Mouse (Mus musculus) limb, embryonic 11.5 days (tissue): ENCODE measurements around the gene Srgap3. TPM values are rescaled to one million over a fixed set of nuclear protein-coding genes. Genes with fewer than 3 reads are reported as not detected.
A peak's percentile ranks its signal among the peaks of the same experiment; 100 is the strongest.

Experiments
- ATAC-seq: fragments of 200-750 bp; cut with Nextera tagmentation; 2 replicates; pipeline ENCODE4 v1.8.0; 2017; ENCODE audit warnings: low read depth; ENCODE audit not compliant: insufficient number of reproducible peaks, low FRiP score, low TSS enrichment
- DNase-seq: peaks from one replicate; pipeline ENCODE4 v3.0.0-alpha.2; 2015; ENCODE audit warnings: low spot score
- H3K27ac ChIP-seq: fragments of 300-500 bp; sonication (generic); replicated peaks from 2 replicates; pipeline ENCODE4 v1.5.1; 2014; ENCODE audit warnings: low read depth, mild to moderate bottlenecking, low read length
- H3K27me3 ChIP-seq: fragments of 300-500 bp; sonication (generic); 2 replicates; pipeline ENCODE4 v1.6.1; 2014; ENCODE audit warnings: mild to moderate bottlenecking, low read length, mixed read lengths; ENCODE audit not compliant: control insufficient read depth, insufficient read depth
- H3K36me3 ChIP-seq: fragments of 300-500 bp; sonication (generic); 2 replicates; pipeline ENCODE4 v1.6.1; 2014; ENCODE audit warnings: mild to moderate bottlenecking, low read length, moderate library complexity, mixed read lengths; ENCODE audit not compliant: control insufficient read depth, insufficient read depth
- H3K4me1 ChIP-seq: fragments of 300-500 bp; sonication (generic); 2 replicates; pipeline ENCODE4 v1.6.1; 2014; ENCODE audit warnings: low read length, mixed read lengths; ENCODE audit not compliant: control insufficient read depth, insufficient read depth
- H3K4me2 ChIP-seq: fragments of 300-500 bp; sonication (generic); 2 replicates; pipeline ENCODE4 v1.6.1; 2014; ENCODE audit warnings: low read depth, mild to moderate bottlenecking, moderate library complexity; ENCODE audit not compliant: severe bottlenecking
- H3K4me3 ChIP-seq: fragments of 300-500 bp; sonication (generic); 2 replicates; pipeline ENCODE4 v1.5.1; 2014; ENCODE audit warnings: low read depth, low read length
- H3K9ac ChIP-seq: fragments of 300-500 bp; sonication (generic); 2 replicates; pipeline ENCODE4 v1.6.1; 2014; ENCODE audit warnings: mild to moderate bottlenecking, low read length
- H3K9me3 ChIP-seq: fragments of 300-500 bp; sonication (generic); 2 replicates; pipeline ENCODE4 v1.6.1; 2016; ENCODE audit warnings: low read length; ENCODE audit not compliant: control insufficient read depth
- WGBS: fragments of 180-500 bp; shearing (Covaris S2); extraction: QIAGEN DNeasy Blood & Tissue Kit; methylation state at CpG from one replicate; pipeline ENCODE4 v1.1.7; 2014; 5-methylcytosine and 5-hydroxymethylcytosine counted together
- polyA plus RNA-seq: library from polyadenylated mRNA; unstranded; fragments of >200 nt; fragmentation: Nextera tagmentation; extraction: Ambion mirVana; gene quantifications from 2 replicates; pipeline ENCODE4 v1.2.1, GENCODE M21; 2014

Srgap3 gene
- 4.8 and 5.3 TPM in 2 replicates for polyA plus RNA-seq

DNA sequence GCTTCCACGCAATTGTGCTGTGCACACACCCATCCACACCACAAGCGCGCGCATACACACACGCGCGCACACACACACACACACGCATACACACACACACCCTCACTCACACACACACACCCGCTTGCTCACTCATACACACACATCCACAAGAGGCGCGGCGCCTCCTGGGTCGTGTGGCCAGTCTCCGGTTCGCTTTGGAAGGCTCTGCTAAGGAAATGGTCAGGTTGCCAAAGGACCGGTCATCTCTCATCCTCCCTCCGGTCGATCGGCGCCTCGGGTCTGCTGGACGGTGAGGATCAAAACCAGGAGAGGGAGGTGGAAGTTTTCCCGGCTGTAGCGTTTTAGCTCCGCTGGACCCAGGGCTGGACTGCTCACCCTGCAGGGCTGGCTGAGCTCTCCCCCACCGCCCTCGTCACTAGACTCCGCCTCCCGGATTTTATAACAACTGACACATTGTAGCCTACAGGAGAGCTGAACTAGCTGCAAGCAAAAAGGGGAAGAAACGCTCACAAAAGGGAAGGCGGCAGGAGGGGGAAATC, at the start of gene Srgap3:
Gene Srgap3, minus strand, starts transcription at position 372 of the 542 bp plus-strand sequence.
- peak within 1 kb of the TSS; percentile 84 for H3K4me2 ChIP-seq
- H3K9ac ChIP-seq: peak within 1 kb of the TSS; percentile 66
- peak within 1 kb of the TSS; percentile 38; the same call in 1 of the 2 replicates for H3K27ac ChIP-seq
- H3K4me3 ChIP-seq: peak within 1 kb of the TSS; percentile 52
- H3K36me3 ChIP-seq: no peaks in the 10 kb centered on the region
- H3K4me1 ChIP-seq: peaks cover 4% of the 10 kb centered on the region; the same call in 1 of the 2 replicates
- under 1% methylated on average over 31 of the region's 31 CpGs for WGBS
- DNase-seq (peak; percentile 88), ATAC-seq (peak; percentile 91)
- H3K27me3 ChIP-seq: no peaks in the 10 kb centered on the region
- no peaks in the 10 kb centered on the region for H3K9me3 ChIP-seq

DNA sequence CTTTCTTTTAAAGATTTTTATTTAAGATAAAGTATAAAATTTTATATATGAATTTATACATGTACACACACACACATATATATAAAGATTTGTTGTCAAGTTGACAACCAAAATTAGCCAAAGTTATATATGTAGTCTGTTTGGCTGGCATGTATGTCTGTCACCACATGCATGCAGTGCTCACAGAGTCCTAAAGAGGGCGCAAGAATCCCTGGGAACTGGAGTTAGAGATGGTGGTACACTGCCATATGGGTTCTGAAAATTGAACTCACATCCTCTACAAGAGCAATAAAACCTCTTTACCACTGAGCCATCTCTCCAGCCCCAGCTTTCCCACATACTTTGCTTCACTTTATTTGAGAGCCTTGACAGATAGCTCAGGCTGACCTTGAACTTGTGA, 48.6 kb upstream of the Srgap3 start:
- WGBS: 55% methylated on average over 1 of the region's 1 CpGs

DNA sequence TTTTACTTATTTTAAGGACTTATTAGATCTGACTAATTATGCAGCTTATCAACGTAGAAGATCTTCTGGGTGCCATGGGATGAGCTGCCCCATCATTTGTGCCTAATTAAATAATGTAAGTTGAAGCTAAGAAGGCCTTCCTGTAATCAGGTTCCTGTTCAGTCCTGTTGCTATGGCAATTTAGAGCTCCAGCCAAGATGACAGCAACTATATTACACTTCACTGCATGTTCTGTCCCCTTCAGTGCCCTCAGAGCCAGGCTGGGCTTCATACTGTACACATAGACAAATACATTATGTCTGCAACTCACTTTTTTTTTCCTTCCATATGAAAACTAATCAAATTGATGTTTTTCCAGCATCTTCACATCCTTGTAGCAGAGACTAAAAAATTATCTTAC, 43.1 kb upstream of the Srgap3 start:
- Histone ChIP-seq H3K27me3 (no peaks in the 10 kb centered on the region), H3K36me3 (no peaks in the 10 kb centered on the region), H3K27ac (no peak overlapping the region), H3K4me1 (no peaks in the 10 kb centered on the region), H3K9me3 (no peaks in the 10 kb centered on the region), H3K9ac (no peak overlapping the region), H3K4me3 (no peak overlapping the region), H3K4me2 (no peak overlapping the region)
- ATAC-seq (no peak), DNase-seq (no peak)
- 81% methylated on average over 1 of the region's 1 CpGs for WGBS

More for the DNA sequence above, 48.6 kb upstream of the Srgap3 start:
- no peaks in the 10 kb centered on the region for H3K9me3 ChIP-seq
- no peak for ATAC-seq
- DNase-seq: no peak
- no peaks in the 10 kb centered on the region for H3K36me3 ChIP-seq
- H3K9ac ChIP-seq: no peak overlapping the region
- no peaks in the 10 kb centered on the region for H3K27me3 ChIP-seq
- H3K27ac ChIP-seq: no peak overlapping the region
- H3K4me3 ChIP-seq: no peak overlapping the region
- no peaks in the 10 kb centered on the region for H3K4me1 ChIP-seq
- H3K4me2 ChIP-seq: no peak overlapping the region

DNA sequence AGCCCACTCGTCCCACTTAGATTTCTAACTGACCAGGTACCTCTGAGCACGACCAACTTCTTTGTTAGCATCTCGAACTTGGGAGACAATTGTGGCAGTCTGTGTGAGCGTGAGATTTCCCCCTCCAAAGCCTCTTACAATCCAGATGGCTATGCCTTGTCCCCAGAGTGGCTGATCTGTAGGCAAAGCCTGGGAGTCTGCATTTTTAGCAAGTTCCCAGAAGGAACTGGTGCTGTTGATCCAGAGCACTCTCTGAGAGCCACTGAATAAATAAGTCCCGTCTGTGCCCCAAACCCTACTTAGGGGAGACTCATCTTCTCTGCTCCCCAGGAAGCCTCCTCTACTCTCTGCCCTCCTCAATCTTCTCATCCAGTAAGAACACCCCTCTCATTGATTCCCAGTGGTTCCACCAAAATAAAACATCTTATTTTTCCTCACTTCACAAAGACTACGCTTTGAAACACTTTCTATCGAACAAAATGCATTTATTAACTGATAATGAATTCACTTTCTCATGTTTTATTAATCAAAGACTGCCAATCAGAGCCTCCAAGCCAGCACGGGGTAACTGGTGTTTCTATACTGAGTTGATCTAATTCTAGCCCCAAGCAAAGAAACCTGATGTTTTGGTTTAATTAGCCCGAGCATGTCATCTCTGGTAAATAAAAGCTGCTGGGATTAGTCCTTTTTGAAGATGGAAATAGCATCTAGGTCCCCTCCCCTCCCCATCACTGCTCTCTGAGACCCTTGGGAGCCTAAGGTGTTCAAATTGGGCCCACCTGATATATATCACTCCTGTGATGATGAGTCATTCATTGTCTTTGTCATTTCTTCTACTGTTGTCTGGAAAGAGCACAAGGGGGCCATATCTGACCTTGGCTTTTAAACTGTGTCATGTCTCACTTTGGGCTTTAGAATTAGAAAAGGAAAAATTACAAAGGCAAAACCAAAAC, 38.6 kb upstream of the Srgap3 start:
- H3K4me2 ChIP-seq: no peak overlapping the region
- ATAC-seq: no peak
- no peaks in the 10 kb centered on the region for H3K4me1 ChIP-seq
- no peak overlapping the region for H3K9ac ChIP-seq
- no peaks in the 10 kb centered on the region for H3K27me3 ChIP-seq
- H3K4me3 ChIP-seq: no peak overlapping the region
- no peak for DNase-seq
- H3K9me3 ChIP-seq: no peaks in the 10 kb centered on the region
- no peak overlapping the region for H3K27ac ChIP-seq
- 74% methylated on average over 9 of the region's 9 CpGs for WGBS
- no peaks in the 10 kb centered on the region for H3K36me3 ChIP-seq

DNA sequence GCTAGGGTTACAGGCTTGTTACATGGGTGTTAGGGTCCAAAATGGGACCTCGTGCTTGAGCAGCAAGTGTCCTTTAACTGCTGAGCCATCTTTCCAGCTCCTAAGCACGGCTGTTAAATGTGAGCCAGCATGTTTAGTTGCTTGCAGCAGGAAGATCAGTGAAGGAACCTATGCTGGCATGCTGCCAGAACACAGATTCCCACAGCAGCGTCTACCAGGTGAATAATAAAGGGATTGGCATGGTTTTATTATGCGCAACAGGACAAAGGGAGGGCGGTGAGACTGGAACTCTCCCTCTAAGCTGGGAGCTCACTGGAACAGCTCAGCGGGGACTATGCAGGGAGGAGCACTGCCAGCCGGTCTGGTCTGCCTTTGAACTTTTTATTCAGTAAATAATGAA, 35.2 kb upstream of the Srgap3 start:
- H3K4me1 ChIP-seq: no peaks in the 10 kb centered on the region
- DNase-seq (no peak), ATAC-seq (no peak)
- H3K4me3 ChIP-seq: no peak overlapping the region
- no peaks in the 10 kb centered on the region for H3K36me3 ChIP-seq
- no peak overlapping the region for H3K27ac ChIP-seq
- H3K27me3 ChIP-seq: no peaks in the 10 kb centered on the region
- no peak overlapping the region for H3K9ac ChIP-seq
- H3K9me3 ChIP-seq: no peaks in the 10 kb centered on the region
- 42% methylated on average over 7 of the region's 7 CpGs for WGBS
- no peak overlapping the region for H3K4me2 ChIP-seq

GRCm38 (mm10) chr6:112978947-112979346, 31.9 kb upstream of the Srgap3 start:
- H3K9me3 ChIP-seq: no peaks in the 10 kb centered on the region
- H3K36me3 ChIP-seq: no peaks in the 10 kb centered on the region
- H3K4me1 ChIP-seq: peaks cover 3% of the 10 kb centered on the region; the same call in 1 of the 2 replicates
- H3K27ac ChIP-seq: no peak overlapping the region
- no peak overlapping the region for H3K4me3 ChIP-seq
- H3K27me3 ChIP-seq: no peaks in the 10 kb centered on the region
- 93% methylated on average over 3 of the region's 3 CpGs for whole genome bisulfite sequencing
- no peak overlapping the region for H3K4me2 ChIP-seq
- DNase-seq (no peak), ATAC-seq (no peak)
- no peak overlapping the region for H3K9ac ChIP-seq

- ATAC-seq (no peak), DNase-seq (no peak)
- no peak overlapping the region for H3K9ac ChIP-seq
- H3K36me3 ChIP-seq: no peaks in the 10 kb centered on the region
- H3K27ac ChIP-seq: no peak overlapping the region
- no peaks in the 10 kb centered on the region for H3K9me3 ChIP-seq
- peaks cover 18% of the 10 kb centered on the region for H3K4me1 ChIP-seq
- 85% methylated on average over 4 of the region's 4 CpGs for WGBS
- H3K27me3 ChIP-seq: no peaks in the 10 kb centered on the region
- H3K4me2 ChIP-seq: no peak overlapping the region
- no peak overlapping the region for H3K4me3 ChIP-seq
Measured at GRCm38 (mm10) chr6:112977246-112977645, 30.2 kb upstream of the Srgap3 start.

- no peak for DNase-seq
- Histone ChIP-seq H3K27ac (no peak overlapping the region), H3K27me3 (no peaks in the 10 kb centered on the region), H3K4me3 (no peak overlapping the region), H3K9me3 (no peaks in the 10 kb centered on the region), H3K4me2 (no peak overlapping the region), H3K4me1 (peaks cover 24% of the 10 kb centered on the region), H3K36me3 (no peaks in the 10 kb centered on the region), H3K9ac (no peak overlapping the region)
- ATAC-seq: no peak
Measured at GRCm38 (mm10) chr6:112976541-112976940, 29.5 kb upstream of the Srgap3 start.
